Mouse (Mus musculus): ENCODE data around the gene Lars2. TPM values are rescaled to one million over a fixed set of nuclear protein-coding genes. Genes with fewer than 3 reads are reported as not detected.

The Lars2 gene
- polyA plus RNA-seq, 1 experiment from 2014 or later = 1,655 TPM

DNA sequence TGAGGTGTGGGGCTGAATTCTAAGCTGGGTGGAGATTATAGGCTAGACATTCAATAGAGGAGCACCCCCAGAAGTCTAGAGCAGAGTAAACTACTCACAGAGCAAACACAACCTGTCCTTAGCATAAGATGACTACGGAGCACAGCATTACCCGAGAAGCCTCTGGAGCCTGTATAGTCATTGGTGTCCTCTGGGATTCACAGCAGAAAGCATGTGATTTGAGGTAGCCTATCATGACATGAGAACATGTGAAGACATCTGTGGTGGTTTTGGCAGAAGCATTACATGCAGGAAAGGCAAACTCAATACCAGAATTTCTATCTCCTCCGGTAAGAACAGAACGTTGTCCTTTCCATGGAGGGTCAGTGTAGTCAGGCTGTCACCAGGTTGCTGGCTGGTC lies 118.8 kb downstream of the Lars2 start:
- TF ChIP-seq CTCF (IDR thresholded peaks at IDR 0.05; ENCODE audit: low read depth) = no peak
- H3K9me3 ChIP-seq (ENCODE audit: control insufficient read depth) = no peaks in the 10 kb centered on the region
- peaks cover 20% of the 10 kb centered on the region for H3K36me3 ChIP-seq (ENCODE audit: control insufficient read depth, insufficient read depth)
- H3K27me3 ChIP-seq (replicated peaks; ENCODE audit: control insufficient read depth, insufficient read depth, low read length) = no peaks in the 10 kb centered on the region
- H3K4me3 ChIP-seq (ENCODE audit: low read depth, low read length) = no peak overlapping the region
- H3K9ac ChIP-seq (ENCODE audit: low read depth, low read length) = no peak overlapping the region
- no peak for ATAC-seq
- H3K4me2 ChIP-seq (replicated peaks; ENCODE audit: low read depth) = no peak overlapping the region
- peaks cover 13% of the 10 kb centered on the region; the same call in 1 of the 2 replicates for H3K4me1 ChIP-seq (replicated peaks; ENCODE audit: control insufficient read depth, insufficient read depth, low read length)
- no peak overlapping the region for H3K27ac ChIP-seq (ENCODE audit: low read depth, low read length)
- 83% methylated on average over 4 of the region's 4 CpGs for WGBS

GRCm38 (mm10) chr9:123486635-123487034 lies 119.9 kb downstream of the Lars2 start:
- peak; percentile 50; the same call in 1 of the 2 replicates for ATAC-seq
- no peak overlapping the region for H3K9ac ChIP-seq (ENCODE audit: low read depth, low read length)
- TF ChIP-seq CTCF (IDR thresholded peaks at IDR 0.05; ENCODE audit: low read depth) = no peak
- no peaks in the 10 kb centered on the region for H3K9me3 ChIP-seq (ENCODE audit: control insufficient read depth)
- 39% methylated on average over 3 of the region's 3 CpGs for WGBS
- H3K36me3 ChIP-seq (ENCODE audit: control insufficient read depth, insufficient read depth) = peaks cover 20% of the 10 kb centered on the region
- peaks cover 13% of the 10 kb centered on the region; the same call in 1 of the 2 replicates for H3K4me1 ChIP-seq (replicated peaks; ENCODE audit: control insufficient read depth, insufficient read depth, low read length)
- no peak overlapping the region for H3K4me2 ChIP-seq (replicated peaks; ENCODE audit: low read depth)
- H3K27me3 ChIP-seq (replicated peaks; ENCODE audit: control insufficient read depth, insufficient read depth, low read length) = no peaks in the 10 kb centered on the region
- no peak overlapping the region for H3K27ac ChIP-seq (ENCODE audit: low read depth, low read length)
- H3K4me3 ChIP-seq (ENCODE audit: low read depth, low read length) = no peak overlapping the region

GRCm38 (mm10) chr9:123489073-123489472 lies 122.3 kb downstream of the Lars2 start:
- Histone ChIP-seq H3K36me3 (ENCODE audit: control insufficient read depth, insufficient read depth) (peaks cover 14% of the 10 kb centered on the region), H3K4me3 (ENCODE audit: low read depth, low read length) (no peak overlapping the region), H3K4me1 (replicated peaks; ENCODE audit: control insufficient read depth, insufficient read depth, low read length) (peaks cover 18% of the 10 kb centered on the region), H3K27ac (ENCODE audit: low read depth, low read length) (no peak overlapping the region), H3K4me2 (replicated peaks; ENCODE audit: low read depth) (no peak overlapping the region), H3K9me3 (ENCODE audit: control insufficient read depth) (no peaks in the 10 kb centered on the region), H3K9ac (ENCODE audit: low read depth, low read length) (no peak overlapping the region), H3K27me3 (replicated peaks; ENCODE audit: control insufficient read depth, insufficient read depth, low read length) (no peaks in the 10 kb centered on the region)
- WGBS = 57% methylated on average over 2 of the region's 2 CpGs
- ATAC-seq = no peak
- TF ChIP-seq CTCF (IDR thresholded peaks at IDR 0.05; ENCODE audit: low read depth) = no peak

DNA sequence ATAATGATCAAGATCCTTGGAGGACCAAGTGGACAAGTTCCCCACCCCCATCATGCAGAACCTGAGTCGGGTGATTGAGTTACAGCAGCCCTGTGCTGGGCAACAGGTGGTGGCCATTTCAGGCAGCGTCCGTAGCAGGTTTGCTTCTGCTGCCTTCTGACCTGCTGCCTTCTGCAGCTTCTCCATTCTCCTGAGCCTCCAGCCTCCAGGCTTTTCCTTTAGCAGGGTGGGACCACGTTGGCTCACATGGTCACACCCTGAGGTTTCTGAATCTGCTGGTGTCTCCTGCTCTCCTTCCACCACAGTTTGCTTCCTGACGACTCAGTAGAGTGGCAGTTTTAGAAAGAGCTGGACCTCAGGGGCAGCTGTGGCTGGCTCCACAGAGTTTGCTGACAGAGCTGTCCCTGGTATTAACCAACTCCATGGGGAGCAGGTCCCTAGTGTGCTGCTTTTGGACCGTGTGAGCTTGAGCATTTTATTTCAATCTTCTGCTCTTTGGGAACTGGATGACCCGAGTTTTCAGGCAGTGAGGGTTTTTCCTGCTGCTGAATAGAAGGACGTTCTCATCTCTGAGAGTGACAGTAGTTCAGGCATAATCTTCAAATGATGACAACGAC lies 123.1 kb downstream of the Lars2 start:
- Histone ChIP-seq H3K9me3 (ENCODE audit: control insufficient read depth) (no peaks in the 10 kb centered on the region), H3K36me3 (ENCODE audit: control insufficient read depth, insufficient read depth) (peaks cover 11% of the 10 kb centered on the region), H3K9ac (ENCODE audit: low read depth, low read length) (no peak overlapping the region), H3K4me1 (replicated peaks; ENCODE audit: control insufficient read depth, insufficient read depth, low read length) (peaks cover 18% of the 10 kb centered on the region), H3K27me3 (replicated peaks; ENCODE audit: control insufficient read depth, insufficient read depth, low read length) (no peaks in the 10 kb centered on the region), H3K4me2 (replicated peaks; ENCODE audit: low read depth) (no peak overlapping the region), H3K27ac (ENCODE audit: low read depth, low read length) (no peak overlapping the region), H3K4me3 (ENCODE audit: low read depth, low read length) (no peak overlapping the region)
- no peak for TF ChIP-seq CTCF (IDR thresholded peaks at IDR 0.05; ENCODE audit: low read depth)
- no peak for ATAC-seq
- 57% methylated on average over 9 of the region's 9 CpGs for WGBS

- WGBS = 56% methylated on average over 5 of the region's 5 CpGs
- H3K9ac ChIP-seq (ENCODE audit: low read depth, low read length) = no peak overlapping the region
- H3K36me3 ChIP-seq (ENCODE audit: control insufficient read depth, insufficient read depth) = peaks cover 7% of the 10 kb centered on the region
- H3K27ac ChIP-seq (ENCODE audit: low read depth, low read length) = peak overlapping the region; percentile 41
- no peak overlapping the region; the same call in 1 of the 2 replicates for H3K4me2 ChIP-seq (replicated peaks; ENCODE audit: low read depth)
- no peak for ATAC-seq
- H3K4me3 ChIP-seq (ENCODE audit: low read depth, low read length) = no peak overlapping the region
- no peaks in the 10 kb centered on the region for H3K27me3 ChIP-seq (replicated peaks; ENCODE audit: control insufficient read depth, insufficient read depth, low read length)
- no peak for TF ChIP-seq CTCF (IDR thresholded peaks at IDR 0.05; ENCODE audit: low read depth)
- H3K4me1 ChIP-seq (replicated peaks; ENCODE audit: control insufficient read depth, insufficient read depth, low read length) = peaks cover 23% of the 10 kb centered on the region
- H3K9me3 ChIP-seq (ENCODE audit: control insufficient read depth) = no peaks in the 10 kb centered on the region
Measured at GRCm38 (mm10) chr9:123490930-123491329, 124.2 kb downstream of the Lars2 start.

DNA sequence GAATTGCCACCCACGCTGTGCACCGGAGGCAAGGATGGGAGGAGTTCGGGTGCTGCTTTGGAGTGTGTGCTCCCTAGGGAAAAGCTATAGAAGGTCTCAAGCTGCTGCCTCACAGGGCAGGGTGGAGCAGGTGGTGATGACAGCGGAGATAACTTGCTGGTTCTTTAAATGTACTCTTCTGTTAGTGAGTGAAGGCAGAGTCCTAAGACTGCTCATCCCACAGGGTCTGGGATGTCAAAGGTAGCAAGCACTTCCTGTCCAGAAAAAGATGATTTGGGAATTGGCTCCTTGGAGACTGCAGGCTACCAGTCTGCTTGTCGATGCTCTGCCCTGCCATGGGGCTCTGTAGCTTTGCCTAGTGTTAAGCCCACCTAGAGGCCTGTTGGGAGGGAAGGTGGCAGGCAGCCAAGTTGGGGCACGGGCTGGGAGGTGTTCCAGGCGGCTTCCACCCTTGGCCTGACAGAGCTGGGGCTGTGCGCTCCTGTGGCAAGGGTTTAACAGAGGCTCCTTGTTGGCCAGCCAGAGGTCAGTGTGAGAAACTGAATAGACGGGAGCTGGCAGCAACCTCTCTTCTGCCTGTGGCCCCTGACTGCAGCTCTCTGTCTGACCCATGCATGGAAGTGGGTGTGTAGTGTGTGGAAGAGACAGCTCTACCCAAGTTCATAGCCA lies 125.3 kb downstream of the Lars2 start:
- no peak for ATAC-seq
- Histone ChIP-seq H3K9ac (ENCODE audit: low read depth, low read length) (0 out of 2 replicates have a peak overlapping the region, but pooled peaks have one; percentile 28), H3K4me2 (replicated peaks; ENCODE audit: low read depth) (0 out of 2 replicates have a peak overlapping the region, but pooled peaks have one; percentile 18), H3K4me3 (ENCODE audit: low read depth, low read length) (no peak overlapping the region), H3K36me3 (ENCODE audit: control insufficient read depth, insufficient read depth) (no peaks in the 10 kb centered on the region; the same call in 1 of the 2 replicates), H3K9me3 (ENCODE audit: control insufficient read depth) (no peaks in the 10 kb centered on the region), H3K27me3 (replicated peaks; ENCODE audit: control insufficient read depth, insufficient read depth, low read length) (no peaks in the 10 kb centered on the region), H3K4me1 (replicated peaks; ENCODE audit: control insufficient read depth, insufficient read depth, low read length) (peaks cover 18% of the 10 kb centered on the region), H3K27ac (ENCODE audit: low read depth, low read length) (no peak overlapping the region)
- no peak for TF ChIP-seq CTCF (IDR thresholded peaks at IDR 0.05; ENCODE audit: low read depth)
- WGBS = 56% methylated on average over 9 of the region's 9 CpGs

All from intestine, postnatal 0 days (tissue).